Mouse (Mus musculus) cerebellum, adult 9-11 months (tissue): Measurements from ENCODE around the gene Gm5475.
"Not testable (repeated sequence)": the region's sequence is repeated elsewhere in the genome, so short reads cannot be mapped to it uniquely, and the experiment has no call there.

Source experiments
- DNase-seq: peaks from one replicate; pipeline ENCODE4 v3.0.0; 2022

Gm5475 gene

DNA sequence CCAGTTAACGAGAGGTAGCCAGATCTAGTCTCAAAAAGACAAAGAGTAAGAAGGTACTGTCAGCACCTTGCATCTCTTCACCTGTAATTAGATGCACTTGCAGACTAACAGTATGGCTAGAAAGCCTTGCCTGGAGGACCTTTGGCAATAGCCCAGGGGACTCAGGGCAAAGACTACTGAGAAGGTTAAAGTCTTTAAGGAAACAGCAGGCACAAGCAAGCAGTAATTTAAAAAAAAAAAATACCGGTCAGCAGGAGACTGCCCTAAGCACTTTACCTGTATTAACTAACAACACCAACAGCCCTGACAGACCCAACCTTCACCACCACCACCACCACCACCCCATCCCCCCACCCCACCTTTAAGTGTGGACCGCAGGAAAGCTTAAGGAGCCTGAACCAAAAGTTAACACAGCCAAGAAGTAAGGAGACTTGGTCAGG lies at the start of gene Gm5475:
Gene Gm5475, plus strand, starts transcription at position 390 of the 440 bp plus-strand sequence.
- DNase-seq, result not testable (repeated sequence)

DNA sequence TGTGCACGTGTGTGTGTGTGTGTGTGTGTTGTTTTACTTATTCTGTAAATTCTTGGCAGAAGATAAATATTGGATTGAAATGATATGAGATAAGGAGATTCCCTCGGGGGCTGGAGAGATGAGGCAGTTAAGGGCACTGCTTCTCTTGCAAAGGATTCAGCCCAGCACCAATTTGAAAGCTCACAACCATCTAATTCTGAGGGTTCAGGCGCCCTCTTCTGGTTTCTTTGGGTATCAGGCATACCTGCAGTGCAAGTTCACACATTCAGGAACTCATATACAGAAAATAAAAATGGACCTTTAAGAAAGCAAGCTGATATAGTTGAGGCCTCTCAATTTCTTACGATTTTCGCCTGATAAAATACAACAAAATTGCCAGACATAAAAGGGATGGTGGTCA lies 46.9 kb upstream of the Gm5475 start:
- peak; percentile 32 for DNase-seq

DNA sequence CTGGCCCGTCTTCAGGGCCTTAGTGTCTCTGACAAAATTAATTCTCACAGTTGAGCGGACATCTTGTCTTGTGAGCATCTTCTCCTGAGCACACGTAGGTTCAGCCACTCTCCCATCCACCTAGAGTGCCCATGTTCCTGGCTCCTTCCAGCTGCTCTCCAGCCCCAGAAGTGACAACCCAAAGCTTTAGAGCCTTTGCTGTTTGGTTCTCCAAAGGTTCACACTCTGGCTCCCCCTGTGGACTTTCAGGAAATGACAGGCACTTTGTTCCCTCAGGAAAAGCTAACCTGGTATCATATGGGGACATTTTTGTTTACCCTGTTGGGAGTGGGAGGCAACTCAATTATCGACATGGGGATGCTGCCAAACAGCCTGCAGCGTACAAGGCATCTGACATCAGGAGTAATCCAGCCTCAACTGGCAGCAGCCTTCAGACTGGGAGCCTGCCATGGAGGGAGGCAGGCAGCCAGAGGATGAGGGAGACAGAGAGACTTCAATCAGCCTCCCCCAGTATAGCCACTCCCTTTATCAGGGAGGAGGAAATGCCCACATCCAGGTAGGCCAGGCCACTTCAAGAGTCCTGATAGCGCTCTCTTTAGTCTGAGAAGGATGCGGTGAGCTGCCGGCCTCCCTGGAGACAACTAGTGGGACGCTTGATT lies 44.0 kb upstream of the Gm5475 start:
- peak; percentile 5 for DNase-seq

DNA sequence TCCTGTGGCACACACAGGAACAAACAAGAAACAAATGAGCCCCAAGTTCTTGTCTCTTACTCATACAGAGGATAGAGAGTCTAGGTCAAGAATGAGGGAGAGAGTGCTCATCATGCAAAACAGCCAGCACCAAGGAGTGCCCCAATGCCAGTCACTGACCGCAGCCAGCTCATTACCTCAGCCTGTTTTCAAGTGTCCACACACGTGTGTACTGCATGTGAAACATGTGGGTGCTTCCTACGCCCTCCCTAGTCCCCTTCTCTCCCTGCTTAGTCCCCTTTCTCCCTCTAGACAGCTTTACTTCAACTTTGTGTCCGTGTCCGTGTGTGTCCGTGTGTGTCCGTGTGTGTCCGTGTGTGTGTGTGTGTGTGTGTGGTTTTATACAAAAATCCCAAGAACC lies 42.3 kb upstream of the Gm5475 start:
- no peak for DNase-seq

DNA sequence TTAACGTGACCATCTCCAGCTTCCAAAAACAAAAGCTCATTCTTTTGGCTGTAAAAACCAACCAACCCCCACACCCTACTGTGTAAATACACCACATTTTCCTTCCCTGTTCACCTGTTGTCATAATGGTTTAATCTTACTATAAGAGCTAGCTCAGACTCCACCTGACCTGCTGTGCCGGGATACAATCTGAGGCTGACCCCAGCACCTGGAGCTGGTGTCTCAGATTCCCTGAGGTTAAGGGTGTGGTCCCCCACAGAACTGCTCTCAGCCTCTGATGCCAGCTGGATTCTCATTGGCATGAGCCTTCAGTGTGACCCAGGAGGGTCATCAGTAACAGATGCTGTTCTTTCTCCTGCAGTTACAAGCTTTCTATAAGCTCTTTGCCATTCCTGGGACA lies 41.8 kb upstream of the Gm5475 start:
- no peak for DNase-seq

DNA sequence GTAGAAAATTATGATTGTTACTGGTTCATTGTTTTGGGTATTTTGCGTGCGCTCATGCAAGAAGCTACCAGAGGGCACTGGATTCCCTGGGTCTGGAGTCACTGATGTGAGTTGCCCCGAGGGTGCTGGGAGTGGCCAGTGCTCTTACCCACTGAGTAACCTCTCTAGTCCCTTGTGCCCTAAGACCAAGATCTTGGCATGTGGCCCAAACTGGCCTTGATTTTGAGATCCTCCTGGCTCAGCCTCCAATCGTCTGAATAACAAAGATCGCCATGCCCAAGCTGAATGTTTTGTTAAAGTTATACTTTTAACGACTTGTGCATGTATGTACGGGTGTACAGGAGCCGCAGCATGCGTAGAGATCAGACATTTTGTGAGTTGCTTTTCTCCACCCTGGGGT lies 36.2 kb upstream of the Gm5475 start:
- DNase-seq, result no peak

DNA sequence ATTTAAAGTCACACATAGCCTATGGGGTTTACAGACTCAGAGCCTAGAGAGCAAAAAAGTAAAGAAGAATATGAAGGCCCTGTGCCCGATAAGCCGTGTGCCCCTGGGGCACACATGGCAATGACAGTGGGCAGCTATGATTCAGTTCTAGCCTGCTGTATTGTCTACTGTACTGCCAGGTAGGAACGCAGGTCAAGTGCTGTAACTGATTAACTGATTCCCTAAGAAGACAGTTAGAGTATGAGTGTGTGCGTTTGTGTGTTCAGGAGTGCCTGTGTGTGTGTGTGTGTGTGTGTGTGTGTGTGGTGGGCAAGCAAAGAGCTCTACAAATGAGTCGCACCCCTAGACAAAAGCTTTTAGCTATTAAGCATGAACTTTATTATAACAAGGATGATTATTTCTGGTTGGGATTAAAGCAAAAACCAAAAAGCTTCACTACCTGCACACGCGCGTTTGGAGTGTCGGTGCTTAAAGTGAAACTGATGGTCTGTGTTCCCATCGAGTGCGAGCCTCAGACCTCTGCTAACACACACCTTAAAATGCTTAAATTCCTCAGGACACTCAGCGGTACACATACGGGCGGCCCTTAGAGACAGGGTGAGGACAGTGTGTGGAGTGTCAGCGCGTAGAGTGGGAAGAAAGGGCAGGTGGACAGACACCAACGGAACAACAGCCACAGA lies 34.3 kb upstream of the Gm5475 start:
- no peak for DNase-seq

DNA sequence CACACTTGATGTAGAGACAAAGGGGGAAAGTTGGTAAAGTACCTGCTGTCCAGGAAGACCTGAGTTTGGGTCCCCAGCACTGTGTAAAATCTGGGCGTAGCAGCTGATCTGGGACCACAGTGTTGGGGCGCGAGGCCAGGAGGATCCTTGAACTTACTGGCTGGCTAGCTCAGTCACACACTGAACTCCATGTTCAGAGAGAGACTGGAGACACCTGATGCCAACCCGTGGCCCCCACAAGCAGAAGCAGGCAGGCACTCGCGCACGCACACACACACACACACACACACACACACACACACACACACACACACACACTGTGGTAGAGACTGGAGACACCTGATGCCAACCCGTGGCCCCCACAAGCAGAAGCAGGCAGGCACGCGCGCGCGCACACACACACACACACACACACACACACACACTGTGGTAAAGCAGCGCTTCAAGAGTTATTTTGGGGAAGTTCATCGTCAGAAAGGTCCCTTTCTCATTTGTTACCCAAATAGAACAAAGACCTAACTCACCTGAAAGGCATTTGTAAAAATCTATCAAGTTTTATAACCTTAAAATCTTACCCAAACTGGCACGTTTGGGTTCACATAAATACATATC lies 33.6 kb upstream of the Gm5475 start:
- no peak for DNase-seq

DNA sequence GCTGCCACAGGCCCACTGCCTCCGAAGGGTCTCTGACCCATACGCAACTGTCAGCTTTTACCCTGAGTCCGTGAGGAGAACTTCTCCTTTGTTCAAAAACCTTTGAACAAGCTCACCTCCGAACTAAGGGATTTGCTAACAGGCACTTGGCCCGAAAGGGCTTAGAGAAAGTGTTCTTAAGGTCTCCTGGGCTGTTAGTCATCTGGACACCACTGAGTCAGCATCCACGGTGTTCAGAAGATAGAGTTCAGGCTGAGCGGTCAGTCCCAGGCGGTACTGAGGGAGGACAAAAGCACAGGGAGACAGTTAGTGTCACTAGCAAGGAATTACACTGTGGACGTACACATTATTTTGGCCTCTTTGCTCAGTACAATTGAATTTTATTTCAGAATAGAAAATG lies 33.1 kb upstream of the Gm5475 start:
- no peak for DNase-seq

DNA sequence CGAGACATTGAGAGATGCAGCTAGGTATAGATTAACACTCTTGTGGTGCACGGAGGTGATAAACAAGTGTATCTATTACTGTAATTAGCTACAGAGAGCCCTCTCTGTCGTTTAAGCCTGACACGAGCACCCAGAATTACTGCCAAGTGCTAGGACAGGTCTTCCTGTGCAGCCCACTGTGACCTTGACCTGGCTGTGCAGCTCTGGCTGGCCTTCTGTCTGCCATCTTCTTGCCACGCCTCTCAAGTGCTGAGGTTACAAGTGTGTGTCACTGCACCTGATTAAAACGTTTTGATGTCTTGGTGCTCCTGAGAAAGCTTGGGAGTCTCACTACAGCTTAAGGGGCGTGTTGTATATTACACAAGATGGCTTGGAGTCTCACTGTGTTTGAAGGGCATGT lies 30.9 kb upstream of the Gm5475 start:
- DNase-seq, result no peak

DNA sequence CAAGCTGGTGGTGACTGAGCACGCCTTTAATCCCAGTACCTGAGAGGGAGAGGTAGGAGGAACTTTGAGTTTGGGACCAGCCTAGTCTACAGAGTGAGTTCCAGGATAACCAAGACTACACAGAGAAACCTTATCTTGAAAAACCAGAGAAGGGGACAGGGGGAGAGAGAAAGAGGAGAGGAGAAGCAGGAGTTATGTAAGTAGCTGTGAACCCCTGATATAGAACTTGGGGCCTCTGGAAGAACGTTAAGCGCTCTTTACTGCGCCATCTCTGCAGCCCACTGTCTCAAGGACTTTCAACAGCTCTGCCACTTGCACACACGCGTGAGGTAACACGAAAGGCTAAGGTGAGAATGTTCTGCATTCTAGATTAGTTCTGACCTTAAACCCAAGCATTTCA lies 30.3 kb upstream of the Gm5475 start:
- DNase-seq, result no peak

DNA sequence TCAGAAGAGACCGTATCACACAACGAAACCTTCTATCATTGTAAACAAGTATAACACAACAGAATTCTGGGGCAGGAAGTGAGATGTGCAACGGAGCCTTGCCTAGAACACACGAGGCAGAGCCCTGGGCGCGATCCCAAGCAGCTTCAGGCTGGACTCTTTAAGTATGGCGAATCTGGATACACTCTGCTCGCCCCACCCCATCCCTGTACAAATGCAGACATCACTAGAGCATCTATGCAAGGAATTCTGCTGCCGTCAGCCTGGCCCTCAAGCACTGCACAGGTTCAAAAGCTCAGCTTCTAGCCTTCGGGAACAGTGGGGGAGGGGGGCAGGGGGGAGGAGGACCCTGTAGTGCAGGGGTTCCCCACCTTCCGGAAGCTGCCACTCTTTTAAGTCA lies 28.9 kb upstream of the Gm5475 start:
- no peak for DNase-seq

DNA sequence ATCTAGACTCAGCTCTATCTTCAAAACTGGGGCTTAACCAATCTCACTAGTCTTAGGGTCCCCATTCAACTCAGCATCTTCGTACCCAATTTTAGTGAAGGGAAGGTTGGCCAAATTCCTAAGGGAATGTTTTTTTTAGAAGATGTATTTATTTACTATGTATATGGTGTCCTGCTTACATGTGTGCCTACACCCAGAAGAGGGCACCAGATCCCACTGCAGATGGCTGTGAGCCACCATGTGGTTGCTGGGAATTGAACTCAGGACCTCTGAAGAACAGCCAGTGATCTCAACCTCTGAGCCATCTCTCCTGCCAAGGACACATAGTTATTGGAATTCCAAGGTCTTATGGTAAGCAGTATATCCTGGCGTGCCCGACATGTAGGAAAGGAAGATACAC lies 26.4 kb upstream of the Gm5475 start:
- no peak for DNase-seq

DNA sequence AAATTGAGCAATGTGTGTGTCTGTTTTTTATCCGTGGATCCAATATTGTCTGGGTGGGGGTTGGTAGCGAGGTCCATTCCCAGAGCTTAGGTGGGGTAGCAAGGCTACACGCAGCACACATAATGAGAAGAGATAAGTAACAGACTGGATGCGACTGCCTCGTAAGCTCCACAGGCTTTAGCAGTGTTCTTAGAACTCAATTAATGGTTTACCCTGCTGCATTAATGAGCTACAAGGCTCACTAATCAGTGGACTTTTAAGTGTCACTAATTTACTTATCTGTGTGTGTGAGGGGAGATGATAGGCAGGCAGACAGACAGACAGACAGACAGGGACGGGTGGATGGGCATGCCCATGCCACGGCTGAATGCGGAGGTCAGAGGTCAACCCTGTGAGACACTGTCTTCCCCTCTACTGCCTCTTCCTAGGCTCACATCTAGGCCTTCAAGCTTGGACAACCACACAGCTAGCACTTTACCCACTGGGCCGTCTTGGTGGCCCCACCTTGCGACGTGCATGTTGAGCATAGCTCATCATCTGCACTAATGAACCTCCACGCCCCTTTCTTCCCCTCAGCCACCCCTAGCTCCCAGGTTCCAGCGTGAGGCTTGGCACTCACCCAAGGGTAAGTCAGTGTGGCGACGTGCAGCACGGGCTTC lies 21.2 kb upstream of the Gm5475 start:
- DNase-seq, result no peak

DNA sequence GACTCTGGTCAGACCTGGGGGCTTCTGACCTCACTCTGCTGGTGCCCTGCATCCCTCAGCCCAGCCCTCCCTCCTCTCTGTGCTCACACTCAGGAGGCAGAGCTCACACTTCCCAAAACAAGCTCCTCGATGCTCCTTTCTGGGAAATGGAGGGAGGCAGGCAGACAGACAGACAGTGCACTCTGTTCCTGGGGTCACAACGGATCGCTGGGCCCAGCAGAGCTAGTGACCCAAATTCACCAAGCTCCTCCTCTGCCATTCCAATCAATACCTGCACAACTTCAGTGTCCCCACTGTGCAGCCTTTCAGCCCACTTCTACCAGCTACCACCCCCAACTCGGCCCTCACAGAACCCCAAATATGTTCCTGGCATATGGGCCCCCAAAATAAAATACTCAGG lies 20.1 kb upstream of the Gm5475 start:
- DNase-seq, result no peak

DNA sequence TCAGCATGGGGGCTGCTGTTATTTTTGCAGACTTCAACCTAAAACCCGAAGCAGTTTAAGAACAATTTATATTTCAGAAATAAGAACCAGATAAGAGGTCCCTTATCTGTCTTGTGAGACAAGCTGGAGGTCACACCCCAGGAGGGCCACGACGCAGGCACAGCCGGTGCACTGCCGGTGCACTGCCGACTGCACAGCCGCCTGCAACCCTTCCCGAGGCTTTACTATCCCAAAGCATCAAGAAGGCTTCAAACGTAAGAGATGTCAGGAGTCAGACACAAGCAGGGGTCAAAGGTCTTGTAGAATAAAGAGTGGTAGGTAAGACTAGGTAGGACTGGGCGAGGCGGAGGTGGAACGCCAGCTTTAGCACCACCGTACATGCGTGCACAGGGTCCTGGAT lies 19.6 kb upstream of the Gm5475 start:
- DNase-seq, result no peak

DNA sequence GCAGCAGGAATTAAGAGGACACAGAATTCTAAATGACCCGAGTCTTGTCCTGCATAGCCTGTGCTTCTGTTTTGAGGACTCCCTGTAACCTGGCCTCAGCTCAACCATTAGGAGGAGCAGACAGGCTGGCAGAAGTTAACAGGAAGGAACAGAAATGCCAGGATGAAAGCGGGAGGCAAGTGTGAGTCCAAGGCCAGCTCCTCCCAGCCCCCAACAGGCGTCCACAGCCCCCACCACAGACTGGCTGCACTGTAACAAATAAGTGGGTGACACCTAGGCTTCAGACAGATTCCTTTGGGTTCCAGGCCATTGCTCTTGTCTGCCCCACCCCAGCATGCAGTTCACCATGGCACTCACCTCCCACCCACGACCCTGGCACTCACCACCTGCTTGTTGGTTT lies 19.1 kb upstream of the Gm5475 start:
- DNase-seq, result no peak

DNA sequence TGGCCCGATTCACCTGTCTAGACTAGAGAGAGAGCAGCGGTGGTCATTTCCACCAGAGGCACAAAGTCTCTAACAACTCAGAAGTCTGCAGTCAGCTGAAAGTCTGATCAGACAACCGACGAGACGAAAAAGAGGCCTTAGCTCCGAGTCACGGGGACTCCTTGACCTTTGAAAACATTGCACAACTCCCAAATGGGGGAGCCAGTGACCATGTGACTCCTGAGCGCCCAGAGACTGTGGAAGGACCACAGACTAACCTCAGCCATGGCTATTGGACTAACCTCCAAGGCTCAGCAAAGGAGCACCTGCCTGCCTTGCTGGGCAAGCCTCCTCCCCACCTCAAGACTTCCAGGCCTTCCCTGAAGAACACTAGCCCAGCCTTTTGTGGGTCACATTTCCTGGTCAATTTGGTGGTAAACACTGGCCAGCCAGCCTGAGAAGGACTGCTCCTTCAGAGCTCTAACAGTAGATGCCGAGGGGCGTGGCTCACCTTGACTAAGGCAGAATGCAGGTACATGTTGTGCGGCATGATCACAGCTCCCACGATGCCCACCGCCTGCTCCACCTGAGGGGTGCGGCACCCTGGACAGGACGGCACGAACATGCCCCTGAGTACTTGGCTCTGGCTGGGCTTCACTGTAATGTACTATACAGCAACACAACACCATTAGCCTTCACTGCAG lies 18.5 kb upstream of the Gm5475 start:
- DNase-seq, result no peak

DNA sequence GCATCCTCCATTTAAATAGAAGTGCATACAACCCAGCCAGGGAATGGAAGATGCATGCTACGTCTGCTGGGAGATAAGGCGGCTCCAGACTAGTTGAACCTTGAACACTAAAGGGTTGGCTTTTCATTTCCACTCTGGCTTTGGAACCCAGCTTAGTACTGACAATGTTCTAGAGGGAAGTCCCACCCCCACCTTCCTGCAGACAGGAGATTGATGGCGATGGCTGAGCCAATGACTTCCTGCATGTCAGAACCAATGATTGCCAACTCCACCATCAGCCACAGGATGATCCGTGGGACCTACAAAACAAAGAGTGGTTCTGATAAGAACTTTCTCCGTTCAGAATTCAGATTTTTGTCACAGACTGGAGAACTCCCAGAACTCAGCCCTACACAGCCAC lies 15.9 kb upstream of the Gm5475 start:
- DNase-seq, result no peak

DNA sequence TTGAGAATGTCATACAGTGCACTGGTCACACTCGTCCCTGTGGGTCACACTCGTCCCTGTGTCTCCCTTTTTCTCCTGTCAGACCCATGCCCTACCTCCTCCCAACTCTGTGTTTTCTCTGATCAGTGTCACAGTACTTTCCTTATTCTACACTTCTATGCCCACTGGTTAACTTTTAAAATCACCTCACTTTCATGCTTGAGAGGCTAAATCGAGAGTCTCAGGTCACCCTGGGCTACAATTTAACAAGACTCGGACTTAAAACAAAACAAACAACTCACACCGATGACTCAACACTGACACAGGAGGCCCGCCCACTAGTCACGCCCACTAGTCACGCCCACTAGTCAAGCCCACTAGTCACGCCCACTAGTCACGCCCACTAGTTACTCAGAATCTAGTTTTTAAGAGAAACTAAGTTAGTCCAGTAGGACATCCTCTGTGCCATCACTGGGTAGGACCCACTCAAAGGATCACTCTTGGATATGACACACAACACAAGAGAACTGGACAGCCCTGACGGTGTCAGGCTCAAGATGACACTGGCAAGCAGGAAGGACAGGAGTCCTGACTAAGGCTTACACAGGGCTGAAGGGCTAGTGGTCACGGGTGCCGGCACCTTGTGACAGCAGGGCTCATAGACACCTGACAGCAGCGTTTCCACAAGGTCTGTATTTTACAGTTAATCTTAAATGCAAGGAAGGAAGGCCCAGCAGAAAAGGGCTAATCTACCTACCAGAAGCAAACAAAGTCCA lies 10.9 kb upstream of the Gm5475 start:
- DNase-seq, result no peak

DNA sequence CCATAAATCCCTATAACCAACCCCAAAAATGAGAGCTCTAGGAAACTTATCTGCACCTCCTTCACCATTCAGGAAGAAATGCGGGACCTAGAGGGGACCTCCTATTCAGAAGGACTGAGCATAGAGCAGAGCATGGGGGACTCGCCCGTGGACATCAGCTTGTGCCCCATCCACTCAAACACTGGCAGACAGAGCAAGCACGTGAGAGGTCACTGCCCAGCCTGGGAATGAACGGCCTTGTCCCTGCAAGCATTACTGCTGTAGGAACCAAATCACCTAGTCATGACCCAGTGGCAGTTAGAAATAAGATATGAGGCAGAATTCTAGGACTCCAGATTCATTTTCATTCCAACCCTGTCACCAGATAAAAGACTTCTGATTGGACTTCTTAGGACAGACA lies 10.2 kb upstream of the Gm5475 start:
- no peak for DNase-seq

DNA sequence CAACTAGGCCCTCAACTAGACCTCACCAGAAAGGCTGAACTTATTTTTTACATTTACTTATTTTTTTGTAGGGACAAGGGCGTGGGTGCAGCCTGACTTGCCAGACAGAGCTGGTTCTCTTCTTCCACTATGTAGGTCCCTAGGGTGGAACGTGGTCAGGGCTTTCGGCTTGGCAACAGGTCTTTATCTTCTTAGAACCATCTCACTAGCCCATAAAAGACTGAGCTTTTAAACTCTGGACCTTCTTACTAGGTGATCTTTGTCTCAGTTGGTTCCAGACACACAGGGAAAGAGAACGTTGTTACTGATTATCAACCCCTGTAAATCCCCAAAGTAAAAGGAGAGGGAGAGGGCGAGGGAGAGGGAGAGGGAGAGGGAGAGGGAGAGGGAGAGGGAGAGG lies 8.6 kb upstream of the Gm5475 start:
- no peak for DNase-seq

DNA sequence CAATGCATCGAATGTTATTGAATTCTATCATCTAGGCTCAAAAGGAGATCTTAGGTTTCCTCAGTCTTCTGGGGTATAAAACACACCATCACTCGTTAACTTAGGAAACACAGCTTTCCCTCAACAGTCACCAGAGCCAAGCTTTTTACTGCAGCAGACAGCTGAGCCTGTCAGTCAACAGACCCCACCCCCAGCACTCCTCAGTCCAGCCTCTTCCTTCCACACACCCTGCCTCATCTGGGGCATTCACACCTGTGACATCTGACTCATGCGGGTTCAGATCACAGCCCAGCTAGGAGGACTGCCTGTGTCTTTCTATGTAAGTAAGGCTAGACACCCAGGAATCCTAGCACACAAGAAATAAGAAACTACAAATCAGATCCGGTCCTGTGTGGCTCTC lies 7.9 kb upstream of the Gm5475 start:
- no peak for DNase-seq
